Mouse (Mus musculus) heart, adult 2 months (tissue): ENCODE data around the gene Top3b. TPM values are rescaled to one million over a fixed set of nuclear protein-coding genes. Genes with fewer than 3 reads are reported as not detected.

Experiments used
- DNase-seq, 2 experiments: peaks; one replicate each; pipeline ENCODE4 v3.0.0; 2021
- H3K27ac ChIP-seq: fragments of 200-600 bp; 2 replicates; pipeline ENCODE4 v1.8.1; 2022
- H3K27me3 ChIP-seq: fragments of 200-500 bp; 2 replicates; pipeline ENCODE4 v1.6.1; 2012; ENCODE audit warnings: mild to moderate bottlenecking, low read length, inconsistent platforms, mixed read lengths; ENCODE audit not compliant: control insufficient read depth, insufficient read depth
- H3K36me3 ChIP-seq: fragments of 200-500 bp; 2 replicates; pipeline ENCODE4 v1.6.1; 2012; ENCODE audit warnings: low read length, inconsistent platforms; ENCODE audit not compliant: control insufficient read depth, insufficient read depth
- H3K4me1 ChIP-seq: fragments of 200-500 bp; 2 replicates; pipeline ENCODE4 v1.6.1; 2011; ENCODE audit warnings: low read length; ENCODE audit not compliant: control insufficient read depth, insufficient read depth
- H3K4me3 ChIP-seq: fragments of 200-600 bp; 2 replicates; pipeline ENCODE4 v1.8.1; 2022
- H3K79me2 ChIP-seq: fragments of 200-500 bp; replicated peaks from 2 replicates; pipeline ENCODE4 v1.6.1; 2012; ENCODE audit warnings: mild to moderate bottlenecking, inconsistent platforms, low read length, moderate library complexity, mixed read lengths; ENCODE audit not compliant: control insufficient read depth, insufficient read depth
- H3K9ac ChIP-seq: fragments of 200-500 bp; 2 replicates; pipeline ENCODE4 v1.6.1; 2012; ENCODE audit warnings: low read depth, mild to moderate bottlenecking, control low read depth, inconsistent platforms, low read length, mixed read lengths
- CTCF ChIP-seq: fragments of 200-600 bp; IDR thresholded peaks from 2 replicates; pipeline ENCODE4 v1.8.1; 2022; ENCODE audit warnings: antibody characterized with exemption, mild to moderate bottlenecking, moderate library complexity
- EP300 ChIP-seq: fragments of 200-500 bp; IDR thresholded peaks from 2 replicates; pipeline ENCODE4 v1.6.1; 2011; ENCODE audit warnings: low read depth, low read length, control low read depth; ENCODE audit not compliant: insufficient read depth
- POLR2A ChIP-seq: fragments of 200-500 bp; IDR thresholded peaks from 2 replicates; pipeline ENCODE4 v1.6.1; 2011; ENCODE audit warnings: mild to moderate bottlenecking, low read depth, low read length, control low read depth; ENCODE audit not compliant: insufficient read depth
- WGBS: fragments of 180-500 bp; shearing (Covaris S2); methylation state at CpG from one replicate; pipeline ENCODE4 v1.1.7; 2018; 5-methylcytosine and 5-hydroxymethylcytosine counted together
- intact Hi-C: fragments of 180-260 bp; cut with DNase I; formaldehyde crosslinking; loops from one replicate; pipeline ENCODE4 v1.15.1; 2025
- polyA plus RNA-seq: library from polyadenylated mRNA; depleted of rRNA; stranded (reverse); fragments of >200 nt; gene quantifications from 2 replicates; pipeline ENCODE4 v1.2.3, GENCODE M21; 2012
- total RNA-seq, 2 experiments: library from RNA; stranded (reverse); gene quantifications; 2 replicates each; pipeline ENCODE4 v1.2.3; 2021

Gene Top3b
- total and polyA plus RNA-seq, 3 experiments: 23.7 to 38.1 (median 24.3) TPM

GRCm38 (mm10) chr16:16903188-16903587 lies 32.7 kb downstream of the Top3b start:
- H3K4me3 ChIP-seq: no peak overlapping the region
- 59% methylated on average over 5 of the region's 5 CpGs for WGBS
- TF ChIP-seq POLR2A: no peak
- TF ChIP-seq EP300: no peak
- no peak for TF ChIP-seq CTCF
- DNase-seq: no peak
- H3K9ac ChIP-seq: peak overlapping the region; percentile 10
- H3K36me3 ChIP-seq: peaks cover 30% of the 10 kb centered on the region
- peaks cover 27% of the 10 kb centered on the region for H3K4me1 ChIP-seq
- no peaks in the 10 kb centered on the region; the same call in 1 of the 2 replicates for H3K79me2 ChIP-seq
- intact Hi-C loops: no loop called here
- no peaks in the 10 kb centered on the region for H3K27me3 ChIP-seq
- peak overlapping the region; percentile 47 for H3K27ac ChIP-seq

GRCm38 (mm10) chr16:16907799-16908198 lies 37.3 kb downstream of the Top3b start:
- Histone ChIP-seq H3K79me2 (no peaks in the 10 kb centered on the region), H3K27me3 (no peaks in the 10 kb centered on the region), H3K9ac (no peak overlapping the region), H3K4me3 (no peak overlapping the region), H3K4me1 (peaks cover 30% of the 10 kb centered on the region), H3K36me3 (peaks cover 41% of the 10 kb centered on the region), H3K27ac (peak overlapping the region; percentile 94)
- intact Hi-C loops: no loop called here
- WGBS: 25% methylated on average over 6 of the region's 6 CpGs
- TF ChIP-seq CTCF: no peak
- TF ChIP-seq EP300: peak; percentile 99
- TF ChIP-seq POLR2A: peak; percentile 63
- DNase-seq: peak; percentile 83 to 90

- DNase-seq: peak; percentile 78 to 82
- WGBS: 50% methylated on average over 13 of the region's 13 CpGs
- H3K9ac ChIP-seq: peak overlapping the region; percentile 18; the same call in 1 of the 2 replicates
- intact Hi-C loops: loop anchor here (1.0 to 5.0 kb wide), 3 partner anchors 16 to 70 kb away; partner anchors contain the start of genes Mapk1 and Ppm1f
- H3K36me3 ChIP-seq: peaks cover 21% of the 10 kb centered on the region
- H3K79me2 ChIP-seq: no peaks in the 10 kb centered on the region
- peak; percentile 94 for TF ChIP-seq EP300
- TF ChIP-seq CTCF: no peak; the same call in none of the 2 replicates
- no peaks in the 10 kb centered on the region for H3K27me3 ChIP-seq
- peak overlapping the region; percentile 72 for H3K27ac ChIP-seq
- no peak overlapping the region for H3K4me3 ChIP-seq
- H3K4me1 ChIP-seq: peaks cover 14% of the 10 kb centered on the region
Measured at GRCm38 (mm10) chr16:16911641-16912597, 41.4 kb downstream of the Top3b start.

- peaks cover 10% of the 10 kb centered on the region for H3K4me1 ChIP-seq
- H3K27ac ChIP-seq: no peak overlapping the region
- WGBS: 69% methylated on average over 1 of the region's 1 CpGs
- no peak for DNase-seq
- H3K79me2 ChIP-seq: no peaks in the 10 kb centered on the region
- intact Hi-C loops: loop anchor here (5.0 kb wide), 1 partner anchor 69 kb away; the partner anchor contains the start of gene Mapk1
- TF ChIP-seq POLR2A (no peak), CTCF (no peak), EP300 (no peak)
- H3K27me3 ChIP-seq: no peaks in the 10 kb centered on the region
- peaks cover 11% of the 10 kb centered on the region for H3K36me3 ChIP-seq
- no peak overlapping the region for H3K4me3 ChIP-seq
- no peak overlapping the region for H3K9ac ChIP-seq
Measured at GRCm38 (mm10) chr16:16913440-16913839, 42.9 kb downstream of the Top3b start.

DNA sequence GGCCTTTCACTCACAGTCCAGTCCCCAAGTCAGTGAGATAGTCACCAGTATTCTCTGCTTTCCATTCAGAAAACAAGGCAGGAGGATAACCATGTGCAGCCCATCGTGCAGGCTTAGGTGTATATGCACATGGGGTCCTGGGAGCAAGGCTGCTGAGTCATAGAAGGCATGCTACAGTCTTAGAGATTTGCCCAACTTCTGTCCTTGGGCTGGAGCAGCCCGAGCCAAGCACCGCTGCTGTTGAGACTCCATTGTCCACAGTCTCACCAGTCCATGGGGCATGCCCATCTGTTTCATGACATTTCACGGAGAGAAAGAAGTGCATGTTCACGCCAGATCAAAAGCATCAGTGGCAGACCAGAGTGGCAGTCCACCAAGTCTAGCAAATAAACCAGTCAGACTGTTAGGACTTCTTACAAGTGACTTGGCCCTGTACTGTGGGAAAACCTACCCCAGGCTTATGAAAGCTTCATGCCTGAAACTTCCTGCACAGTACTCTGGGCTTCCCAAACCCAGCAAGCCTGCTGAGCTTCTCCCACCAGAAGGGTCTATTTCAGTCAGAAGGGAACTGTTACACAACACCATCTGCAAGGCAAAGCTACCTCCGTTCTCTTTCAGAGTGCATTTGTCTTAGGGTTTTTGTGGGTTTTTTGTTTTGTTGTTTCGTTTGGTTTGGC lies 48.0 kb downstream of the Top3b start:
- Histone ChIP-seq H3K27ac (no peak overlapping the region), H3K9ac (no peak overlapping the region), H3K27me3 (no peaks in the 10 kb centered on the region), H3K79me2 (no peaks in the 10 kb centered on the region), H3K4me3 (no peak overlapping the region), H3K36me3 (no peaks in the 10 kb centered on the region), H3K4me1 (no peaks in the 10 kb centered on the region)
- 96% methylated on average over 7 of the region's 7 CpGs for WGBS
- TF ChIP-seq EP300 (no peak), CTCF (no peak), POLR2A (no peak)
- no peak for DNase-seq
- intact Hi-C loops: no loop called here

GRCm38 (mm10) chr16:16921021-16921435 lies 50.5 kb downstream of the Top3b start:
- intact Hi-C loops: no loop called here

More at GRCm38 (mm10) chr16:16921021-16921435, 50.5 kb downstream of the Top3b start:
- Histone ChIP-seq H3K4me3 (no peak overlapping the region), H3K9ac (no peak overlapping the region), H3K27ac (no peak overlapping the region), H3K4me1 (no peaks in the 10 kb centered on the region), H3K79me2 (no peaks in the 10 kb centered on the region), H3K36me3 (no peaks in the 10 kb centered on the region), H3K27me3 (no peaks in the 10 kb centered on the region)
- TF ChIP-seq CTCF (peak; percentile 69), POLR2A (no peak)
- DNase-seq: peak in 1 of 2 experiments; percentile 34
- 48% methylated on average over 3 of the region's 3 CpGs for WGBS
